Mouse (Mus musculus) lung, embryonic 14.5 days (tissue): ENCODE measurements around the gene Nradd. TPM values are rescaled to one million over a fixed set of nuclear protein-coding genes. Genes with fewer than 3 reads are reported as not detected.

ENCODE experiments used
- ATAC-seq: fragments of 200-750 bp; cut with Nextera tagmentation; 2 replicates; pipeline ENCODE4 v1.8.0; 2017; ENCODE audit warnings: mild to moderate bottlenecking, moderate TSS enrichment, moderate library complexity; ENCODE audit not compliant: insufficient read depth
- DNase-seq: peaks from one replicate; pipeline ENCODE4 v3.0.0-alpha.2; 2015
- H3K27ac ChIP-seq: fragments of 300-500 bp; sonication (generic); 2 replicates; pipeline ENCODE4 v1.5.1; 2014; ENCODE audit warnings: low read depth, mild to moderate bottlenecking, moderate library complexity
- H3K27me3 ChIP-seq: fragments of 300-500 bp; sonication (generic); 2 replicates; pipeline ENCODE4 v1.6.1; 2014; ENCODE audit warnings: low read length, control low read depth; ENCODE audit not compliant: insufficient read depth
- H3K36me3 ChIP-seq: fragments of 300-500 bp; sonication (generic); 2 replicates; pipeline ENCODE4 v1.6.1; 2014; ENCODE audit warnings: control low read depth; ENCODE audit not compliant: insufficient read depth
- H3K4me1 ChIP-seq: fragments of 300-500 bp; sonication (generic); 2 replicates; pipeline ENCODE4 v1.6.1; 2014; ENCODE audit warnings: antibody characterized with exemption, control low read depth; ENCODE audit not compliant: insufficient read depth
- H3K4me2 ChIP-seq: fragments of 300-500 bp; sonication (generic); 2 replicates; pipeline ENCODE4 v1.6.1; 2014; ENCODE audit warnings: mild to moderate bottlenecking
- H3K4me3 ChIP-seq: fragments of 300-500 bp; sonication (generic); 2 replicates; pipeline ENCODE4 v1.5.1; 2014; ENCODE audit warnings: low read depth, low read length
- H3K9ac ChIP-seq: fragments of 300-500 bp; sonication (generic); 2 replicates; pipeline ENCODE4 v1.6.1; 2014
- H3K9me3 ChIP-seq: fragments of 300-500 bp; sonication (generic); 2 replicates; pipeline ENCODE4 v1.6.1; 2016; ENCODE audit warnings: low read depth, low read length, control low read depth
- CTCF ChIP-seq: IDR thresholded peaks from 2 replicates; pipeline ENCODE4 v1.5.1; 2016; ENCODE audit warnings: antibody characterized with exemption, low read depth
- WGBS: fragments of 180-500 bp; shearing (Covaris S2); extraction: QIAGEN DNeasy Blood & Tissue Kit; methylation state at CpG from one replicate; pipeline ENCODE4 v1.1.7; 2014; 5-methylcytosine and 5-hydroxymethylcytosine counted together
- microRNA-seq: library from miRNA; unstranded; fragments of <30 nt; microRNA quantifications from one replicate; pipeline ENCODE4, GENCODE M21; 2016; ENCODE audit warnings: borderline number of aligned reads
- polyA plus RNA-seq: library from polyadenylated mRNA; unstranded; fragments of >200 nt; fragmentation: Nextera tagmentation; extraction: Ambion mirVana; gene quantifications from 2 replicates; pipeline ENCODE4 v1.2.1, GENCODE M21; 2014

Nradd gene
- polyA plus RNA-seq, 1 experiment from 2014 or later: 29.9 TPM

DNA sequence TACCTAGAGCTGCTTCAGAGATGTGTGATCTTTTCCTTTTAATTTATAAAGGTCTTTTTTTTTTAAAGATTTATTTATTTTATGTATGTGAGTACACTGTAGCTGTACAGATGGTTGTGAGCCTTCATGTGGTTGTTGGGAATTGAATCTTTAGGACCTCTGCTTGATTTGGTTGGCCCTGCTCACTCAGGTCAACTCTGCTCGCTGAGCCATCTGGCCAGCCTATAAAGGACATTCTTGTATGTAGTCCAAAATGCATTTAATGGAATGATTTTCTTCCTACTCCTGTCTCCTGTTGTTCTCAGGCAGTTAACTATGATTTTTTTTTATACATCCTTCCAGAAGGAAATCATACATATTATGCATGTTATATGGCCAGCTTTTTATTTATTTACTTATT lies 40.7 kb downstream of the Nradd start:
- no peak for TF ChIP-seq CTCF
- H3K36me3 ChIP-seq: peaks cover 29% of the 10 kb centered on the region
- 83% methylated on average over 1 of the region's 1 CpGs for WGBS

DNA sequence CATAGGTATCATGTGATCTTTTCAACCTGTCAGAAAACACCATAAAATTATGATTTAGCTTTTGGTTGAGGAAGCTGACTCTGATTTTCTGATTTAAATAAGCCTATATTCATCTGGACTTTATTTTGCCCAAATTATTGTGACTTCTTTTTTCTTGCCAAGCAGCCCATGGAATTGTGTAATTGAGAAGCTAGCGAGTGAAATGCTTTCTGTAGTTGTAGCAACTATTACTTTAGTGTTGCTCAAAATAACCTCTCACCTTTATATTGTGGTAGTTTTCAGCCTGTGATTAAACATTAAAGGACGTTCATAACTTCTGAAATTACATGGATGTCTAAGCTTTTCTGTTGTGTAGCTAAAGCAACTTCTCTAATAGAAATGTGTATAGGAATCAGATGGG lies 42.1 kb downstream of the Nradd start:
- no peak for TF ChIP-seq CTCF
- no peak for ATAC-seq
- 91% methylated on average over 2 of the region's 2 CpGs for WGBS
- Histone ChIP-seq H3K36me3 (peaks cover 33% of the 10 kb centered on the region), H3K4me1 (no peaks in the 10 kb centered on the region), H3K27me3 (no peaks in the 10 kb centered on the region), H3K4me2 (no peak overlapping the region), H3K27ac (no peak overlapping the region), H3K9me3 (no peaks in the 10 kb centered on the region), H3K9ac (no peak overlapping the region), H3K4me3 (no peak overlapping the region)
- DNase-seq: no peak

More for the DNA sequence above, 40.7 kb downstream of the Nradd start:
- no peak overlapping the region for H3K4me3 ChIP-seq
- no peak overlapping the region for H3K27ac ChIP-seq
- ATAC-seq (no peak), DNase-seq (no peak)
- H3K4me1 ChIP-seq: no peaks in the 10 kb centered on the region
- no peak overlapping the region for H3K9ac ChIP-seq
- H3K27me3 ChIP-seq: no peaks in the 10 kb centered on the region
- no peaks in the 10 kb centered on the region for H3K9me3 ChIP-seq
- H3K4me2 ChIP-seq: no peak overlapping the region

Small RNA genes within 50 kb of the gene (microRNA-seq; reads per million reads assigned to microRNA genes)
- gene Mir8107: not detected

Other genes with a start within 250 kb of the Nradd start
- gene Ptpn23, start 216.2 kb downstream of the Nradd start, polyA plus RNA-seq: 16.4 and 19.1 TPM in 2 replicates
- 0.34 and 3.4 TPM in 2 replicates for gene Ngp, start 204.7 kb downstream of the Nradd start, polyA plus RNA-seq
- 8.9 and 9.7 TPM in 2 replicates for gene Klhl18, start 147.8 kb downstream of the Nradd start, polyA plus RNA-seq
- 0.88 and 1.8 TPM in 2 replicates for gene Kif9, start 147.5 kb downstream of the Nradd start, polyA plus RNA-seq
- 51.4 and 55.6 TPM in 2 replicates for gene Setd2, start 91.9 kb downstream of the Nradd start, polyA plus RNA-seq
- 3.2 and 3.8 TPM in 2 replicates for gene Nbeal2, start 29.7 kb upstream of the Nradd start, polyA plus RNA-seq
- 143 and 155 TPM in 2 replicates for gene Ccdc12, start 32.1 kb upstream of the Nradd start, polyA plus RNA-seq
- 1.9 TPM in 2 replicates for gene Myl3, start 117.4 kb upstream of the Nradd start, polyA plus RNA-seq
- 88.6 and 97.8 TPM in 2 replicates for gene Pth1r, start 122.7 kb upstream of the Nradd start, polyA plus RNA-seq
- not detected in 2 replicates for gene Prss42, start 173.7 kb upstream of the Nradd start, polyA plus RNA-seq
- not detected in 2 replicates for gene Prss44, start 189.5 kb upstream of the Nradd start, polyA plus RNA-seq
- gene Prss43, start 202.2 kb upstream of the Nradd start, polyA plus RNA-seq: not detected in 2 replicates
- gene Prss45, start 210.1 kb upstream of the Nradd start, polyA plus RNA-seq: 0.15 TPM in 1 of 2 replicates, not detected in the other
- gene Prss46, start 220.1 kb upstream of the Nradd start, polyA plus RNA-seq: not detected in 2 replicates
- not detected in 2 replicates for gene Prss50, start 233.5 kb upstream of the Nradd start, polyA plus RNA-seq